Mouse (Mus musculus) heart, postnatal 36 days (tissue): ENCODE data around the gene Gm11564. TPM values are rescaled to one million over a fixed set of nuclear protein-coding genes. Genes with fewer than 3 reads are reported as not detected.
"Not testable (repeated sequence)": the region's sequence is repeated elsewhere in the genome, so short reads cannot be mapped to it uniquely, and the experiment has no call there.

Source experiments
- DNase-seq, 2 experiments: peaks; one replicate each; pipeline ENCODE4 v3.0.0; 2021 to 2022
- intact Hi-C: fragments of 180-260 bp; cut with DNase I; formaldehyde crosslinking; loops from one replicate; pipeline ENCODE4 v1.15.1; 2025
- total RNA-seq, 2 experiments: library from RNA; stranded (reverse); gene quantifications; 2 replicates each; pipeline ENCODE4 v1.2.3; 2021

The Gm11564 gene
- total RNA-seq, result not detected

- DNase-seq, intact Hi-C loops: not testable (repeated sequence)
Observed at GRCm38 (mm10) chr11:99815566-99815965, at the start of gene Gm11564. Gene Gm11564 (minus strand): TSS chr11:99815666.

GRCm38 (mm10) chr11:99864176-99864575, 48.7 kb upstream of the Gm11564 start, which contains the start of gene Gm11559:
Gene Gm11559 (plus strand): TSS chr11:99864476.
- DNase-seq, intact Hi-C loops: not testable (repeated sequence)

GRCm38 (mm10) chr11:99858761-99859160, 43.3 kb upstream of the Gm11564 start:
- DNase-seq, result no peak
- intact Hi-C loops, result no loop called here

GRCm38 (mm10) chr11:99857617-99858016, 42.2 kb upstream of the Gm11564 start, which contains the start of gene Gm11568:
Gene Gm11568 (plus strand): TSS chr11:99857917.
- no peak for DNase-seq

GRCm38 (mm10) chr11:99854121-99854520, 38.7 kb upstream of the Gm11564 start:
- intact Hi-C loops, result no loop called here

More at GRCm38 (mm10) chr11:99857617-99858016, 42.2 kb upstream of the Gm11564 start, which contains the start of gene Gm11568:
- intact Hi-C loops, result no loop called here

GRCm38 (mm10) chr11:99851508-99851907, 36.0 kb upstream of the Gm11564 start, which contains the start of gene Krtap4-16:
Gene Krtap4-16 (minus strand): TSS chr11:99851608.
- no peak for DNase-seq
- intact Hi-C loops, result no loop called here

More at GRCm38 (mm10) chr11:99854121-99854520, 38.7 kb upstream of the Gm11564 start:
- no peak for DNase-seq

- intact Hi-C loops, result no loop called here
Observed at GRCm38 (mm10) chr11:99846746-99847145, 31.3 kb upstream of the Gm11564 start.

GRCm38 (mm10) chr11:99842185-99842584, 26.7 kb upstream of the Gm11564 start:
- intact Hi-C loops, result no loop called here
- DNase-seq, result no peak

More at GRCm38 (mm10) chr11:99846746-99847145, 31.3 kb upstream of the Gm11564 start:
- DNase-seq, result no peak

GRCm38 (mm10) chr11:99837966-99838365, 22.5 kb upstream of the Gm11564 start, which contains the start of gene 2300003K06Rik:
Gene 2300003K06Rik (minus strand): TSS chr11:99838066.
- intact Hi-C loops, result no loop called here
- DNase-seq, result no peak

GRCm38 (mm10) chr11:99809792-99810191, 5.7 kb downstream of the Gm11564 start, which contains the start of gene Krtap4-13:
Gene Krtap4-13 (minus strand): TSS chr11:99809892.
- intact Hi-C loops, DNase-seq: not testable (repeated sequence)

GRCm38 (mm10) chr11:99804346-99804745, 11.1 kb downstream of the Gm11564 start, which contains the start of gene Gm11554:
Gene Gm11554 (minus strand): TSS chr11:99804446.
- DNase-seq, intact Hi-C loops: not testable (repeated sequence)

- intact Hi-C loops, DNase-seq: not testable (repeated sequence)
Observed at GRCm38 (mm10) chr11:99798832-99799231, 16.6 kb downstream of the Gm11564 start, which contains the start of gene Gm11569. Gene Gm11569 (minus strand): TSS chr11:99798932.

- intact Hi-C loops, result no loop called here
- no peak for DNase-seq
Observed at GRCm38 (mm10) chr11:99793367-99793766, 22.1 kb downstream of the Gm11564 start, which contains the start of gene Gm11596. Gene Gm11596 (minus strand): TSS chr11:99793467.

GRCm38 (mm10) chr11:99784900-99785299, 30.6 kb downstream of the Gm11564 start, which contains the start of gene Krtap4-9:
Gene Krtap4-9 (plus strand): TSS chr11:99785200.
- DNase-seq, intact Hi-C loops: not testable (repeated sequence)

- DNase-seq, result no peak
- intact Hi-C loops, result no loop called here
Observed at GRCm38 (mm10) chr11:99780604-99781003, 34.9 kb downstream of the Gm11564 start, which contains the start of gene Krtap4-8. Gene Krtap4-8 (minus strand): TSS chr11:99780704.

GRCm38 (mm10) chr11:99778401-99778800, 37.1 kb downstream of the Gm11564 start:
- intact Hi-C loops, result no loop called here
- no peak for DNase-seq

GRCm38 (mm10) chr11:99772813-99773212, 42.7 kb downstream of the Gm11564 start, which contains the start of gene Gm11595:
Gene Gm11595 (minus strand): TSS chr11:99772913.
- intact Hi-C loops, DNase-seq: not testable (repeated sequence)

GRCm38 (mm10) chr11:99768410-99768809, 47.1 kb downstream of the Gm11564 start:
- no peak for DNase-seq
- intact Hi-C loops, result no loop called here
